ENCODE assay signal across 18 mouse cellular contexts in genomic region chr6:121236386-121236785, GRCm38 (mm10). TPM values are rescaled to one million over a fixed set of nuclear protein-coding genes. Genes with fewer than 3 reads are reported as not detected.
DNase-seq lines count a peak whose midpoint lies in the region; ATAC-seq and TF ChIP-seq lines count a peak whose summit lies in the region.
"Had no signal": no experiment of that assay in that cellular context is flagged by ENCODE, and none has a peak within 500 bp of the region (broad histone marks: within the 10 kb centered on the region; RNA-seq: fewer than 3 reads in every experiment).

No protein-coding gene starts in this region.

- TF ChIP-seq EP300 in lung, postnatal 0 days (IDR thresholded peaks at IDR 0.05), result peak; percentile 69

- no peak overlapping the region for H3K4me3 ChIP-seq in lung, postnatal 0 days (ENCODE audit: low read depth, low read length)

- peak; percentile 65 for ATAC-seq in lung, postnatal 0 days
- ATAC-seq: activated CD4-positive, CD25-positive, alpha-beta regulatory T cell, adult 4 months; CD4-positive, CD25-positive, alpha-beta regulatory T cell, adult 4 months; Patski had no signal

- peak; percentile 56 for DNase-seq in lung, postnatal 0 days (ENCODE audit: low spot score)
- no peak for DNase-seq in lung, postnatal 10 days
- DNase-seq in lung, postnatal 36 days, result peak; percentile 14
- no peak for DNase-seq in lung, postnatal 14 days
- DNase-seq: adrenal gland, adult 2 months; adrenal gland, adult 8-10 months; adrenal gland, postnatal 10 days; adrenal gland, postnatal 14 days; adrenal gland, postnatal 25 days; adrenal gland, postnatal 36 days; B cell, adult 2 months; cerebellum, adult 11 months; cerebellum, adult 11-12 months; cerebellum, adult 18-20 months had no signal

- no peak overlapping the region for H3K27ac ChIP-seq in lung, postnatal 0 days (ENCODE audit: low read length)

- H3K36me3 ChIP-seq in lung, postnatal 0 days (ENCODE audit: insufficient read depth, low read length), result no peaks in the 10 kb centered on the region
- H3K36me3 ChIP-seq: G1E had no signal

- no peaks in the 10 kb centered on the region for H3K4me1 ChIP-seq in lung, postnatal 0 days (ENCODE audit: insufficient read depth, low read depth, low read length)

- no peak for TF ChIP-seq CTCF in lung, postnatal 0 days (IDR thresholded peaks at IDR 0.05)

- H3K4me2 ChIP-seq in lung, postnatal 0 days (replicated peaks; ENCODE audit: low read depth, low read length), result no peak overlapping the region

- 36% methylated on average over 2 of the region's 2 CpGs for WGBS in lung, postnatal 0 days

- H3K27me3 ChIP-seq in lung, postnatal 0 days (replicated peaks; ENCODE audit: insufficient read depth, low read length), result no peaks in the 10 kb centered on the region

- H3K9me3 ChIP-seq in lung, postnatal 0 days (ENCODE audit: low read length), result no peaks in the 10 kb centered on the region
- H3K9me3 ChIP-seq: G1E had no signal

- H3K9ac ChIP-seq in lung, postnatal 0 days (replicated peaks; ENCODE audit: low read depth), result no peak overlapping the region

RNA-seq across cellular contexts. Expression of gene Usp18, which starts 9.3 kb away (rescaled TPM):
- 27.0 and 30.4 TPM in 2 replicates for polyA plus RNA-seq in lung, postnatal 0 days (2015; fragmentation: Nextera tagmentation; extraction: Ambion mirVana)

RNA-seq across cellular contexts. Expression of gene Tuba8, which starts 25.9 kb away (rescaled TPM):
- polyA plus RNA-seq in lung, postnatal 0 days (2015; fragmentation: Nextera tagmentation; extraction: Ambion mirVana), result 12.1 and 13.9 TPM in 2 replicates

RNA-seq across cellular contexts. Expression of gene Pex26, which starts 52.9 kb away (rescaled TPM):
- polyA plus RNA-seq in lung, postnatal 0 days (2015; fragmentation: Nextera tagmentation; extraction: Ambion mirVana), result 5.9 and 6.2 TPM in 2 replicates

Comparison
In these comparisons a context has a peak if more than half of its experiments do, and no peak if none do; other contexts are left out.
1. DNase-seq: peak in lung, postnatal 0 days (single experiment) and lung, postnatal 36 days (single experiment); none in lung, postnatal 10 days (single experiment) and lung, postnatal 14 days (single experiment).